Mouse (Mus musculus) regulatory T cell (primary cell): ENCODE measurements around the gene Mob2.

ENCODE experiments used
- in situ Hi-C: fragments of 300-600 bp; cut with MboI, MseI; formaldehyde crosslinking; loops from one replicate; pipeline ENCODE4 v1.15.1; 2025; ENCODE audit warnings: high pct_unique_total_duplicates

Gene Mob2

GRCm38 (mm10) chr7:142060931-142061565 is at the start of gene Mob2:
Gene Mob2 (minus strand): TSS chr7:142061065.
- in situ Hi-C loops, result loop anchor here (5.0 kb wide), 1 partner anchor 36 kb away; the partner anchor contains the start of gene Dusp8

DNA sequence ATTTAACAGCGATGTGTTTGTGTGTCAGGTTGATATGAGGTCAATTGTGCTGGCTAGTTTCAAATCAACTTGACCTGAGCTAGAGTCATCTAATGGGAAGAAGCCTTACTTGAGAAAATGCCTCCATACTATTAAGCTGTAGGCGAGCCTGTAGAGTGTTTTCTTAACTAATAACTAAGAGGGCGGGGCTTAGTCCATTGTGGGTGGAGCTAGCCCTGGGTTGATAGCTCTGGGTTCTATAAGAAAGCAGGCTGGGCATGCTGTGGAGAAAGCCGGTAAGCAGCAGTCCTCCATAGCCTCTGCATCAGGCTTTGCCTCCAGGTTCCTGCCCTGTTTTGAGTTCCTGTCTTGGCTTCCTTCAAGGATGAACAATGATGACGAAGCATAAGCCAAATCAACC is 43.9 kb upstream of the Mob2 start:
- in situ Hi-C loops, result no loop called here

- in situ Hi-C loops, result loop anchor here (5.0 kb wide), 1 partner anchor 35 kb away; the partner anchor contains the start of gene Mob2
Measured at GRCm38 (mm10) chr7:142097776-142098175, 36.9 kb upstream of the Mob2 start.

DNA sequence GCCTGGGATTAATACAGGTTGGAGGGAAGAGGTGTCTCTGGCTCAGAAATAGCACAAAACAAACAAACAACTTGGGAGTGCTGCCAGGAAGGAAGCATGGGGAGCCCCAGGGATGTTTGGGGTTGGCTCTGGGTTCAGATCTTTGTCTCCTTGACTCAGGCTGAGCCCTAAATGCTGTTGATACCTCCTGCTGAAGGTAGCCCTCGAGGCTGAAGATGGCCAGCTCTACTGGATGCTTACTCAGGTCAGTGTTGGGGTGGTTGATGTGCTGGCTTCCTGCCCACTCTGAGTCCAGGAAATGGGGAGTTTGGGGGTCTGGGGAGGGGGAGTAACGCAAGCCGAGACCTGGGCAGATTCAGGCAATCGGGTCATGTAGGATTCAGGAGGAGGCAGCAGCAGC is 35.8 kb upstream of the Mob2 start:
- in situ Hi-C loops, result loop anchor here (5.0 kb wide), 1 partner anchor 34 kb away; the partner anchor contains the start of gene Mob2

- in situ Hi-C loops, result loop anchor here (5.0 kb wide), 1 partner anchor 33 kb away; the partner anchor contains the start of gene Mob2
Measured at GRCm38 (mm10) chr7:142095183-142095931, 34.5 kb upstream of the Mob2 start, which contains the start of gene Dusp8. Gene Dusp8 (minus strand): TSS chr7:142095843.

DNA sequence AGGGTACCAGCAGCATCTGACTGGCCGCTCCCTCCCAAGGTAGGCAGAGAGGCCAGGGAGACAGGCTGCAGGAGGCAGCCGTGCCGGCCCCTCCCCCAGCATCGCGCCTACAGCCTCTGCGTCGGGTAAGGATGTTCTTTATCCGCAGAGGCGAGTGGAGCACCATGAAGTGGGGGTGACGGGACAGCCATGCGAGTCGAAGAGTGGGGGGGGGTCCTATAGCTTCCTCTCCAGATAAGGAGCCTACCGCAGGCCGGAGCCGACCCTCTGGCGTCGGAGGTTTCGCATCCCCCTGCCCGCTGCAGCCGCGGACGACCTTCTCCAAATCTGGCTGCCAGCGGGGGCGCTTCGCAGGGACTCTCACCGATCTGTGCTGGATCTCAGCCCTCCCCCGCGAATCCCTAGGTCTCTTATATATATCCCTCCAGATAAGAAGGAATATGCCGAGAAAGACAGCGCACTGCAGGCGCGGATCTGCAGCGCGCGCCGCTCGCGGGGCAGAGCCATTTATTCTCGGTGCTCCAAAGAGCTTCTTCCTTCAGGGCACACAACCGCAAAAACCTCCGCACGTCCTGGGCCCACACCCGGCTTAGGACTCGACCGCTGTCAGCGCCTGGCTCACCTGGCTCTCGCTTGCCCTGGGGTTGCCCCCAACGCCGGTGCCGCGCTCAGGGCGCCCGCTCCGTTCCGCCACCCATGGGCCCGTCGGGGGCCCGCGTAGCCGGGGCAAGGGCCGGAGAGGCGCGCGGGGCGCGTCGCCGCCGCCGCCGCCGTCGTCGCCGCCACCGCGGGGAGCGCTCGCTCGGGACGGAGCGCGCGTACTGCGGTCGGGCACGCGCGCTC is 33.7 kb upstream of the Mob2 start:
- in situ Hi-C loops, result loop anchor here (5.0 kb wide), 1 partner anchor 32 kb away; the partner anchor contains the start of gene Mob2

GRCm38 (mm10) chr7:142093696-142094240 is 32.9 kb upstream of the Mob2 start:
- in situ Hi-C loops, result no loop called here

DNA sequence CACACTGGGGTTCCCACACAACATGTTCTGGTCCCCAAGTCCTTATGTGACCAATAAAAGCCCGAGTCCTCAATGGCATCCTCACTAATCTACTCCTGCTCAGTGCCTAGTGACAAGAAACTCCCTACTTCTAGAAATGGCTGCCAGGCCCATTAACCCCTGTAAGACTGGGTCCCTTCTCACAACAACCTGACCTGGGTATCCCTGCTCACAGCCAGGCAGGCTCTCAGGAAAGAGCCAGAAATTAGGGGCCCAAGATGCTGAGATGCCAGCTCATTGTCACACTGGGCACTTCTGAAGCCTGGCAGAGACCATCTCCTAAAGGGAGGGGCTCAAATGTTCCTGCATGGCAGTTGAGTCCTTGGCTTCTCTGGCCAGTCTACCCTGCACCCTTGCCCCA is 32.1 kb upstream of the Mob2 start:
- in situ Hi-C loops, result no loop called here

DNA sequence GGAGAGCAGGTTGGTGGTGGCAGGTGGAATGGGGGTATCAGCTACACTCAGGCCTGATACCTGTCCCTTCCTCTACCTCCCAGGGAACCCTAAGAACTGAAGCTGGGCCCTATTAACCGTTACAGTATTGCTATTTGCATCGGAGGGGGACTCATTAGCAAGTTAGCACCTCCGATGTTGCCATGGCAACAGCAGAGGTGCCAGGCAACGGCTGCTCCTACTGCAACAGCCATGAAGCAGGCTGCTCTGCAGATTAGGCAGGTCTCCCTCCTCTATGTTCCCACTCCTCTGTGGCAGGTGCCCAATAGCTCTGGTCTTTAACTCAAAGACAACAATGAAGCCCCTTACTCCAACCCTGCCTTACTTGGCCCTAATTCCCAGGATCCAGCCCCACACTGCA is 31.0 kb upstream of the Mob2 start:
- in situ Hi-C loops, result no loop called here

DNA sequence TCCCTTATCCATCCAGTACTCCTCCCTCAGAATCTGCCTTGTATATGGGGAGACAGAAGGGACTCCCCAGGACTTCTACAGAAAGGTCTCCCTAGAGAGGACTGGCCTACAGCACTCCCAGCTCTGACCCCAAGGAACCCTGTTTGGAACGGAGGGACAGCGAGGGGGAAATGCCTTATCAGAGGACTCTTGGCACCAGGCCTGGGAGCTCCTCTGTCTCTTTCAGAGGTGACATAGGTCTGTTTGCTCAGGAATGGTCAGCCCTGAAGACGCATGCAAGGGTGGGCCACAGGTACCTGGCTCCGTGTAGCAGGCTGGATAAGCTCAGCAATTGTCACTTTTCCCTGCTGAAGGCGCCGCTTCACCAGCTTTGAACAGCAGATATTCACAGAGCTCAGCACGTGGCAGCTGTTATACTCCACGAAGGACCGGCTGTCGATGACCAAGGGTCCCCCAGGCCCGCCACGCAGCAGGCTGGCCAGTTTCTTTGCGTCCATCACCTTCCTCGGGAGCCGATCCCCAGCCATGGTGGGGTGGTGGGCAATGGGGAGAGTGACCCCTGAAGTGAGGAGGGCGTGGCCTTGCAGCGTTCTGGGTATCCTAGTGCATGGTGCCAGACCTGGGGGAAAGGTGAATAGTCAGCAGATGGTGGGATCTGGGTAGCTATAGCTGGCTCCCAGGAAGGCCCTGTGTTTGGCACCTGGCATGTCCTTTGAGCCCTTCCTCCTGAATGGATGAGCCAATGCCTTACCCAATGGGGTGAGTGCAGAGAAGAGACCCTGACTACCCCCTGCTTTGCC is 29.0 kb upstream of the Mob2 start:
- in situ Hi-C loops, result no loop called here

DNA sequence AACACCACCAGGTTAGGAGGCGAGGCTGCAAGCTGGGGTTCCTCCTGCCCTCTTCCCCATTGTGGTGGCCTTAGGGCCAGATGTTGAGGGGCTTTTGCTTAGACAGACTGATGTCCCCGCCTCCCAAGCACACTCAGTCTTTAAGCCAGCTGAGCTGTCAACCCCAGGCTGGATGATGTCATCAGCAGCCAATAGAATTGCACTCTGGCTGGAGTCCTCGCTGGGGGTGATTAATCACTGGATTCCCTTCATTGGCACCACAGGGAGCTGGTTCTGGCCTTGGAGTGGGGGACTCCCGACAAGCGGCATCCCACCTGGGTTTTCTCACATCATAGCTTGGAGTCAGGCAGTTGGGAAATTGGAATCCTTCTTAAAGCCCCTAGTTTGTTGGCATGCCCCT is 28.0 kb upstream of the Mob2 start:
- in situ Hi-C loops, result no loop called here

DNA sequence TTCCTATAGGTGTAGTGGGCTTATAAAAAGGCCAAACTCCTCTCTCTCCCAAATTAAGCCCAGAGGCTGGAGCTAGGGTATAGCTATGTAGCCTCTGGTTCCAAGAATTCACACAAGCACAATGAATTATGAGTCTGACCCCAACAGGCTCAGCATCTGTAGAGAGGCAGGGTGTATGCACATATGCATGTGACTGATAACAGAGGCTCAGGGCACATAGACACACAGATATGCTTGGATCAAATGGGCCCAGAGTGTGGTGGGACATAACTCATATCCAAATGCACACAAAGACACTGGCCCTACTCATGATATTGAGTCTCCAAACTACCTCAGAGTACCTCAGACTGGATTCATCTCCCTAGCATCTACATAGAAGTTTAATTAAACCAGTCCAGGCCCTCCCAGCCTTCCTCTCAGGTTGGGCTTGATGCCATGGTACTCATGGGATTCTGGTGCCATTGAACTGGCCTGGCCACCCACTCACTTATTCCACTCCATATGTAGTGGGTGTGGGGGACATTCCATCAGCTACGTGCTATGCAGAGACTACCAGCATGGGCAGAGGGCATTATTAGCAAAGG is 26.3 kb upstream of the Mob2 start:
- in situ Hi-C loops, result no loop called here

GRCm38 (mm10) chr7:142086159-142086905 is 25.5 kb upstream of the Mob2 start:
- in situ Hi-C loops, result no loop called here

DNA sequence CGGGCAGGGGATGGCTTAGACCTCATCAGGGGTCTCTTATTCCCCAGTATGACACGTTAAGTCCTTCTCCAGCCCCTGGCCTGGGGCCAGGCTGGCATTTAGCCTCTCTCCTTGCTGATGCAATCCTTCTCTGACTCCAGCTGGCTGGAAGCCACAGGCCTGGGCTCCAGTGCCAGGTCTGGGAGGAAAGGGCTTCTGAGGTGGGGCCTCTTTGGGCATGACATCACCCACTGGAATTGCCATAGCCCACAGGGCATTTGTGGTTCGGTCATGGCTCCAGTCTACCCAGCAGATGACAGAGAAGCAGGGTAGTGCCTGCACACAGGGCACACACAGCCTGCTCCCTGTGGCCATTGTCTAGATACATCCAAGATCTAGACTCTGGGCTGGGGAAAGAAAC is 24.0 kb upstream of the Mob2 start:
- in situ Hi-C loops, result no loop called here

GRCm38 (mm10) chr7:142084395-142084794 is 23.5 kb upstream of the Mob2 start:
- in situ Hi-C loops, result no loop called here

GRCm38 (mm10) chr7:142083588-142084317 is 22.9 kb upstream of the Mob2 start:
- in situ Hi-C loops, result no loop called here

DNA sequence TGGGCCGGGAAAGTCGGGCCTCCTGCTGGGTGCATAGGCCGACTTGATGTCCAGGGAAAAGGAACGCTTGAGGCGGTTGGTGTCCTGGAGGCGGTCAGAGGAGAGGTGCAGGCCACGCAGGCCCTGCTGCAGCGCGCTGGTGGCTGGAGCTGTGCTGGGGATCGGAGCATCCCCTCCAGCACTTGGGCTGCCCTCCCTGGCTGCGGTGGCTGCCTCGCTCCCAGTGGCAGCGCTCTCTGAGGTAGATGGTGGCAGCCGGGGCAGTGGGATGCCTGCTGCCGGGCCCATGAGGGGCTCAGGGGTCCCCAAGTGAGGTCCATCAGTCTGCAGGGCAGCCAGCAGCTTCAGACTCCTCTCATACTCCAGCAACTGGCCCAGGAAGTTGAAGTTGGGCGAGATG is 21.7 kb upstream of the Mob2 start:
- in situ Hi-C loops, result no loop called here

DNA sequence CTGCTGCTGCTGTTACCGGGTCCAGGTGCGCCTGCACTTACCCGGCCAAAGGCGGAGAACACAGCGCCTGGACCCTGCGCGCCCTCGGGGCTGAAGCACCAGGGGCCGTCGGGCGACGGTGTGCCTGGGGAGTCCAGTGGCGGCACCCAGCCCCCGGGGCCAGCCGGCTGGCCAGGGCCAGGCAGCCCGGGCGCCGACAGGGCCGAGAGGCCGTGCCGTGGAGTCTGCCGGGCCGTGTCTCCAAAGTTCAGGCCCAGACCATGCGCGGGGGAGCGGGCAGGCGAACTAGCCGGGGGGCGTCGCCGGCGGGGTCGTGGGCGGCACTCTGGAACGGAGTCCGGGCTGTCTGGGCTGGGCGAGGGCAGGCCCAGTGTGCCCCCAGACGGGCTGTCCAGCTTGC is 21.3 kb upstream of the Mob2 start:
- in situ Hi-C loops, result no loop called here

DNA sequence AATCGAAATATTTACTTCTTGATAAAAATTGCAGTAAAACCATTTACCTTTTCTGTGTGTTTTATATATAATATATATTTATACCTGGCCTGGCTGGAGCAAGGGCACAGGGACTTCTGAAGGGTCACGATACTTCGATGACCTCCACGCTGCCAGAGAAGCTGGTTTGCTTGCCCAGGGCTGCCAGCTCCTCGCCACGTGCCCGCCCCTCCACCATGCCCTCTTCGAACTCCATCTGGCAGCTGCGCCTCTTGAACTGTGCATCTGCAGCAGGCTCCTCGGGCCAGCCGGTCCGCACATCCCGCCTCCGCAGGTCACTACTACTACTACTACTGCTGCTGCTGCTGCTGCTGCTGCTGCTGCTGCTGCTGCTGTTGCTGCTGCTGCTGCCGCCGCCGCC is 20.9 kb upstream of the Mob2 start:
- in situ Hi-C loops, result no loop called here
